Mouse (Mus musculus) liver, embryonic 11.5 days (tissue): ENCODE data around the gene Mb. TPM values are rescaled to one million over a fixed set of nuclear protein-coding genes. Genes with fewer than 3 reads are reported as not detected.

Experiments used
- ATAC-seq: fragments of 200-750 bp; cut with Nextera tagmentation; replicated peaks from 2 replicates; pipeline ENCODE4 v1.8.0; 2017; ENCODE audit warnings: moderate number of reproducible peaks, mild to moderate bottlenecking, moderate TSS enrichment, moderate library complexity; ENCODE audit not compliant: low FRiP score
- DNase-seq: peaks from one replicate; pipeline ENCODE4 v3.0.0-alpha.2; 2017; ENCODE audit warnings: low spot score
- H3K27ac ChIP-seq: fragments of 300-500 bp; sonication (generic); 2 replicates; pipeline ENCODE4 v1.5.1; 2014; ENCODE audit warnings: mild to moderate bottlenecking, low read depth, low read length, control low read depth
- H3K27me3 ChIP-seq: fragments of 300-500 bp; sonication (generic); replicated peaks from 2 replicates; pipeline ENCODE4 v1.6.1; 2014; ENCODE audit warnings: low read length, mixed read lengths; ENCODE audit not compliant: control insufficient read depth, insufficient read depth
- H3K36me3 ChIP-seq: fragments of 300-500 bp; sonication (generic); 2 replicates; pipeline ENCODE4 v1.6.1; 2014; ENCODE audit warnings: mild to moderate bottlenecking, low read length, moderate library complexity, mixed read lengths; ENCODE audit not compliant: control insufficient read depth, insufficient read depth
- H3K4me1 ChIP-seq: fragments of 300-500 bp; sonication (generic); replicated peaks from 2 replicates; pipeline ENCODE4 v1.6.1; 2014; ENCODE audit warnings: low read length, mixed read lengths; ENCODE audit not compliant: control insufficient read depth, insufficient read depth
- H3K4me2 ChIP-seq: fragments of 300-500 bp; sonication (generic); 2 replicates; pipeline ENCODE4 v1.6.1; 2014; ENCODE audit warnings: mild to moderate bottlenecking, control low read depth, moderate library complexity
- H3K4me3 ChIP-seq: fragments of 300-500 bp; sonication (generic); 2 replicates; pipeline ENCODE4 v1.5.1; 2014; ENCODE audit warnings: low read depth, low read length, control low read depth
- H3K9ac ChIP-seq: fragments of 300-500 bp; sonication (generic); 2 replicates; pipeline ENCODE4 v1.6.1; 2014; ENCODE audit warnings: low read depth, low read length, control low read depth
- H3K9me3 ChIP-seq: fragments of 300-500 bp; sonication (generic); 2 replicates; pipeline ENCODE4 v1.6.1; 2016; ENCODE audit warnings: low read length, inconsistent platforms, mixed read lengths; ENCODE audit not compliant: control insufficient read depth
- WGBS: fragments of 180-500 bp; shearing (Covaris S2); extraction: QIAGEN DNeasy Blood & Tissue Kit; methylation state at CpG from one replicate; pipeline ENCODE4 v1.1.7; 2014; 5-methylcytosine and 5-hydroxymethylcytosine counted together
- polyA plus RNA-seq: library from polyadenylated mRNA; unstranded; fragments of >200 nt; fragmentation: Nextera tagmentation; extraction: Ambion mirVana; gene quantifications from 2 replicates; pipeline ENCODE4 v1.2.1, GENCODE M21; 2014

Gene Mb
- polyA plus RNA-seq, 1 experiment from 2014 or later = 0.56 TPM

GRCm38 (mm10) chr15:77058566-77058965, 8.1 kb upstream of the Mb start:
- Histone ChIP-seq H3K27ac (no peak overlapping the region), H3K4me2 (no peak overlapping the region), H3K36me3 (no peaks in the 10 kb centered on the region), H3K4me1 (peaks cover 11% of the 10 kb centered on the region), H3K9me3 (no peaks in the 10 kb centered on the region), H3K27me3 (no peaks in the 10 kb centered on the region), H3K9ac (no peak overlapping the region), H3K4me3 (no peak overlapping the region)
- ATAC-seq (no peak), DNase-seq (no peak)

- DNase-seq (no peak), ATAC-seq (no peak)
- WGBS = 40% methylated on average over 3 of the region's 3 CpGs
- Histone ChIP-seq H3K9ac (no peak overlapping the region), H3K9me3 (no peaks in the 10 kb centered on the region), H3K27me3 (no peaks in the 10 kb centered on the region), H3K27ac (no peak overlapping the region), H3K4me2 (no peak overlapping the region), H3K4me3 (no peak overlapping the region), H3K4me1 (peaks cover 11% of the 10 kb centered on the region), H3K36me3 (no peaks in the 10 kb centered on the region)
Measured at GRCm38 (mm10) chr15:77056791-77057051, 6.3 kb upstream of the Mb start.

- Histone ChIP-seq H3K9ac (no peak overlapping the region), H3K27me3 (no peaks in the 10 kb centered on the region), H3K36me3 (no peaks in the 10 kb centered on the region), H3K4me2 (no peak overlapping the region), H3K9me3 (no peaks in the 10 kb centered on the region), H3K4me1 (peaks cover 11% of the 10 kb centered on the region), H3K4me3 (no peak overlapping the region), H3K27ac (no peak overlapping the region)
- 33% methylated on average over 6 of the region's 6 CpGs for WGBS
- ATAC-seq (no peak), DNase-seq (no peak)
Measured at GRCm38 (mm10) chr15:77056001-77056790, 5.7 kb upstream of the Mb start.

- Histone ChIP-seq H3K27ac (no peak overlapping the region), H3K4me1 (peaks cover 11% of the 10 kb centered on the region), H3K9ac (no peak overlapping the region), H3K36me3 (no peaks in the 10 kb centered on the region), H3K27me3 (peaks cover under 1% of the 10 kb centered on the region; the same call in 1 of the 2 replicates), H3K9me3 (no peaks in the 10 kb centered on the region), H3K4me3 (no peak overlapping the region), H3K4me2 (no peak overlapping the region)
- no peak for ATAC-seq
- no peak for DNase-seq
- 73% methylated on average over 5 of the region's 5 CpGs for WGBS
Measured at GRCm38 (mm10) chr15:77054611-77055175, 4.2 kb upstream of the Mb start.

- H3K9ac ChIP-seq = no peak overlapping the region
- peak; percentile 57 for ATAC-seq
- H3K9me3 ChIP-seq = no peaks in the 10 kb centered on the region
- peaks cover 5% of the 10 kb centered on the region for H3K27me3 ChIP-seq
- no peak overlapping the region for H3K27ac ChIP-seq
- peaks cover 11% of the 10 kb centered on the region for H3K4me1 ChIP-seq
- no peak overlapping the region for H3K4me3 ChIP-seq
- 63% methylated on average over 1 of the region's 1 CpGs for WGBS
- no peak overlapping the region for H3K4me2 ChIP-seq
- DNase-seq = no peak
- no peaks in the 10 kb centered on the region for H3K36me3 ChIP-seq
Measured at GRCm38 (mm10) chr15:77053021-77053420, 2.6 kb upstream of the Mb start.

- ATAC-seq (no peak), DNase-seq (no peak)
- peaks cover 11% of the 10 kb centered on the region for H3K4me1 ChIP-seq
- H3K36me3 ChIP-seq = no peaks in the 10 kb centered on the region
- no peak overlapping the region for H3K27ac ChIP-seq
- no peak overlapping the region for H3K9ac ChIP-seq
- WGBS = 40% methylated on average over 1 of the region's 1 CpGs
- H3K4me3 ChIP-seq = no peak overlapping the region
- no peak overlapping the region for H3K4me2 ChIP-seq
- H3K9me3 ChIP-seq = no peaks in the 10 kb centered on the region
- peaks cover 5% of the 10 kb centered on the region for H3K27me3 ChIP-seq
Measured at GRCm38 (mm10) chr15:77052176-77052575, 1.7 kb upstream of the Mb start.

GRCm38 (mm10) chr15:77045609-77046008, 4.9 kb downstream of the Mb start:
- Histone ChIP-seq H3K27ac (no peak overlapping the region), H3K4me2 (no peak overlapping the region), H3K27me3 (peaks cover 5% of the 10 kb centered on the region), H3K4me3 (no peak overlapping the region), H3K36me3 (no peaks in the 10 kb centered on the region), H3K9me3 (no peaks in the 10 kb centered on the region), H3K9ac (no peak overlapping the region), H3K4me1 (no peaks in the 10 kb centered on the region)
- WGBS = 73% methylated on average over 10 of the region's 10 CpGs
- DNase-seq (no peak), ATAC-seq (no peak)

GRCm38 (mm10) chr15:77044597-77045320, 5.7 kb downstream of the Mb start, which contains the start of gene Apol6:
TSS of gene Apol6 (plus strand) at chr15:77044729.
- Histone ChIP-seq H3K4me3 (no peak within 1 kb of the TSS), H3K36me3 (no peaks in the 10 kb centered on the region), H3K4me1 (no peaks in the 10 kb centered on the region), H3K4me2 (no peak within 1 kb of the TSS), H3K27ac (no peak within 1 kb of the TSS), H3K27me3 (peaks cover 5% of the 10 kb centered on the region), H3K9ac (no peak within 1 kb of the TSS), H3K9me3 (no peaks in the 10 kb centered on the region)
- 79% methylated on average over 12 of the region's 12 CpGs for WGBS
- no peak for ATAC-seq
- no peak for DNase-seq
